Mouse (Mus musculus) ES-Bruce4 (cell line): ENCODE measurements at regions not wholly inside any gene's neighbourhood (a gene's known extent, or its start where the extent isn't known, plus 50 kb on each side); places are given as distances from the start of the nearest gene placed in this dataset.

Source experiments
- H3K27ac ChIP-seq: 2 replicates; pipeline ENCODE4 v1.5.1; 2012; ENCODE audit warnings: low read length, inconsistent platforms; ENCODE audit not compliant: insufficient read depth
- H3K27me3 ChIP-seq: 2 replicates; pipeline ENCODE4 v1.6.1; 2012; ENCODE audit warnings: mild to moderate bottlenecking, low read length, inconsistent platforms; ENCODE audit not compliant: control insufficient read depth, poor library complexity, insufficient read depth, severe bottlenecking
- H3K36me3 ChIP-seq: 2 replicates; pipeline ENCODE4 v1.6.1; 2012; ENCODE audit warnings: inconsistent platforms, mild to moderate bottlenecking, low read length, moderate library complexity; ENCODE audit not compliant: control insufficient read depth, poor library complexity, insufficient read depth, severe bottlenecking
- H3K4me1 ChIP-seq: one replicate; pipeline ENCODE4 v1.8.1; 2011; ENCODE audit warnings: low read length; ENCODE audit not compliant: control insufficient read depth, insufficient read depth
- H3K4me3 ChIP-seq: 2 replicates; pipeline ENCODE4 v1.5.1; 2011; ENCODE audit warnings: low read depth, mild to moderate bottlenecking, low read length
- H3K9ac ChIP-seq: 2 replicates; pipeline ENCODE4 v1.6.1; 2012; ENCODE audit warnings: low read depth, mild to moderate bottlenecking, inconsistent platforms; ENCODE audit not compliant: poor library complexity, severe bottlenecking
- H3K9me3 ChIP-seq: replicated peaks from 2 replicates; pipeline ENCODE4 v1.6.1; 2012; ENCODE audit warnings: mild to moderate bottlenecking, low read length, inconsistent platforms; ENCODE audit not compliant: control insufficient read depth, poor library complexity, insufficient read depth, severe bottlenecking
- CTCF ChIP-seq: IDR thresholded peaks from one replicate; pipeline ENCODE4 v1.8.1; 2011; ENCODE audit warnings: low read depth, low read length
- EP300 ChIP-seq: IDR thresholded peaks from 2 replicates; pipeline ENCODE4 v1.6.1; 2011; ENCODE audit warnings: low read depth, low read length; ENCODE audit not compliant: insufficient read depth
- POLR2A ChIP-seq: IDR thresholded peaks from one replicate; pipeline ENCODE4 v1.8.1; 2011; ENCODE audit warnings: low read length; ENCODE audit not compliant: insufficient read depth

- TF ChIP-seq POLR2A, result no peak
- no peak for TF ChIP-seq EP300
- TF ChIP-seq CTCF, result no peak
- no peak overlapping the region for H3K9ac ChIP-seq
- no peaks in the 10 kb centered on the region for H3K9me3 ChIP-seq
These were observed 56.2 kb downstream of the Rpl36a-ps1 start for GRCm38 (mm10) chr14:98937933-98938332.

GRCm38 (mm10) chr14:98937373-98937772 lies 56.7 kb downstream of the Rpl36a-ps1 start:
- no peaks in the 10 kb centered on the region for H3K4me1 ChIP-seq
- TF ChIP-seq POLR2A (no peak), EP300 (no peak)
- no peak overlapping the region for H3K27ac ChIP-seq
- no peaks in the 10 kb centered on the region for H3K9me3 ChIP-seq
- H3K9ac ChIP-seq, result no peak overlapping the region
- no peak overlapping the region for H3K4me3 ChIP-seq
- H3K36me3 ChIP-seq, result no peaks in the 10 kb centered on the region
- H3K27me3 ChIP-seq, result 0 out of 2 replicates have a peak, but pooled peaks cover 1% of the 10 kb centered on the region

More at GRCm38 (mm10) chr14:98937933-98938332, 56.2 kb downstream of the Rpl36a-ps1 start:
- H3K4me3 ChIP-seq, result no peak overlapping the region
- 0 out of 2 replicates have a peak, but pooled peaks cover 1% of the 10 kb centered on the region for H3K27me3 ChIP-seq
- no peak overlapping the region for H3K27ac ChIP-seq
- H3K4me1 ChIP-seq, result no peaks in the 10 kb centered on the region
- no peaks in the 10 kb centered on the region for H3K36me3 ChIP-seq

- Histone ChIP-seq H3K36me3 (no peaks in the 10 kb centered on the region), H3K9me3 (no peaks in the 10 kb centered on the region), H3K9ac (no peak overlapping the region), H3K27ac (no peak overlapping the region), H3K27me3 (0 out of 2 replicates have a peak, but pooled peaks cover 1% of the 10 kb centered on the region), H3K4me3 (no peak overlapping the region), H3K4me1 (no peaks in the 10 kb centered on the region)
- TF ChIP-seq EP300 (no peak), POLR2A (no peak), CTCF (no peak)
These were observed 60.7 kb downstream of the Rpl36a-ps1 start for GRCm38 (mm10) chr14:98933371-98933916.

- no peaks in the 10 kb centered on the region for H3K36me3 ChIP-seq
- no peaks in the 10 kb centered on the region for H3K27me3 ChIP-seq
- no peaks in the 10 kb centered on the region for H3K9me3 ChIP-seq
- H3K4me3 ChIP-seq, result no peak overlapping the region
- H3K27ac ChIP-seq, result no peak overlapping the region
- no peaks in the 10 kb centered on the region for H3K4me1 ChIP-seq
- no peak overlapping the region for H3K9ac ChIP-seq
- no peak for TF ChIP-seq EP300
- TF ChIP-seq CTCF, result no peak
- no peak for TF ChIP-seq POLR2A
These were observed 64.8 kb downstream of the Rpl36a-ps1 start for GRCm38 (mm10) chr14:98929276-98929675.

- TF ChIP-seq CTCF (no peak), EP300 (no peak)
- H3K36me3 ChIP-seq, result no peaks in the 10 kb centered on the region
- H3K4me3 ChIP-seq, result no peak overlapping the region
- H3K9me3 ChIP-seq, result no peaks in the 10 kb centered on the region
- no peaks in the 10 kb centered on the region for H3K4me1 ChIP-seq
- no peak overlapping the region for H3K9ac ChIP-seq
- no peaks in the 10 kb centered on the region for H3K27me3 ChIP-seq
- no peak overlapping the region for H3K27ac ChIP-seq
These were observed 85.9 kb downstream of the Rpl36a-ps1 start for GRCm38 (mm10) chr14:98908234-98908633.

- no peak overlapping the region for H3K4me3 ChIP-seq
- H3K27me3 ChIP-seq, result no peaks in the 10 kb centered on the region
- H3K36me3 ChIP-seq, result no peaks in the 10 kb centered on the region
- H3K9ac ChIP-seq, result no peak overlapping the region
- H3K9me3 ChIP-seq, result no peaks in the 10 kb centered on the region
- H3K27ac ChIP-seq, result no peak overlapping the region
- H3K4me1 ChIP-seq, result no peaks in the 10 kb centered on the region
- TF ChIP-seq POLR2A, result no peak
- TF ChIP-seq EP300, result no peak
- no peak for TF ChIP-seq CTCF
These were observed 95.2 kb downstream of the Rpl36a-ps1 start for GRCm38 (mm10) chr14:98898876-98899275.
